Mouse (Mus musculus) liver, adult 2 months (tissue): Measurements from ENCODE around the gene Filip1.

Experiments
- CTCF ChIP-seq: fragments of 200-500 bp; IDR thresholded peaks from 2 replicates; pipeline ENCODE4 v1.5.1; 2011; ENCODE audit warnings: low read depth, low read length, control low read depth
- POLR2A ChIP-seq: fragments of 200-500 bp; IDR thresholded peaks from 2 replicates; pipeline ENCODE4 v1.6.1; 2011; ENCODE audit warnings: low read length, control low read depth; ENCODE audit not compliant: insufficient read depth; ENCODE audit errors: extremely low read depth

DNA sequence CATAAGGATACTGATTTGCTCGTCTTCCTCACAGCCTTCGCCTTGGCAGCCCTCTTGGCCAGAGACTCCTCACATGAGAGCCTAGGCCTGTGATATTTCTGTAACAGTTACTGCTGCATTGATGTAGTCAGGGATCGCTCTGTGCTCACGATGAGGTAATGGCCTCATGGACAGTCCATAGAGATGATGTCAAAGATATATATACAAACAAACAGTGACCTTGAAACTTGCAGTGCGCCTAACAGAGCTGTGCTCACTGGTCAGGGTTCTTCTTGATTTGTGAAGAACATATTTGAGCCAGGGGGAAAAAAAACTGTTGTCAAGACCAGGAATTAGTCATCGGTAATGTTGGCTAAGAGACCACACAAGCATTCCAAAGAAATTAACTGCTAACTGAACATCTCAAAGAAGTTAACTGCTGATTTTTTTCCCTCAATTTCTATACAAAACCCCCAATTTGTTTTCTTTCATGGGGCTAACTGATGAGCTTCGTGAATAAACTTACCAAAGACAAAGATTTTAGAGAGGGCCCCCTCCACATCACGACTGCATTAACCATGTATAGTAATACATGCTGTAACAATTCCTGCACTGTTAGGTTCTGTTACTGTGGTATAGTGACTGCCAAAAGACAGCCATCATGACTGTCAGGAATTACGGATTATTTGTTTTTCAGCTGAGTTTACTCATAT, 86.0 kb downstream of the Filip1 start:
- TF ChIP-seq CTCF (no peak), POLR2A (no peak)
